Mouse (Mus musculus) frontal cortex, postnatal 14 days (tissue): Measurements from ENCODE around the gene 1700029I15Rik.

Experiments
- DNase-seq, 2 experiments: peaks; one replicate each; pipeline ENCODE4 v3.0.0; 2022; ENCODE audit warnings: low spot score in 2 of 2

1700029I15Rik gene

DNA sequence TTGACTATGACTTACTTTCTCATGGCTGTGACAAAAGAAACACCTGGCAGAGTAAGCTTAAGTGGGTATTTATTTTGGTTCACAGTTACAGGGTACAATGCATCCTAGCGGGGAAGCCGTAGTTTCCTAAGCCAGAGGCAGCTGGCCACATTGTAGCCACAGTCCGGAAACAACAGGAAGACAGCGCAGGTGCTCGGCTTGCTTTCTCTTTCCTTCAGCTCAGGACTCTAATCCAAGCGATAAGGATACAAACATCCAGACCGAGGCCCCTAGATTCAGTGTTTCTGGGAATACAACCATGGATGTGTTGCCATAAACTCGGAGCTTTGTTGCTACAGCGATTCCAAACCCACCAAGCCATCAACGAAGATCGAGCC, 8.9 kb upstream of the 1700029I15Rik start:
- no peak for DNase-seq

DNA sequence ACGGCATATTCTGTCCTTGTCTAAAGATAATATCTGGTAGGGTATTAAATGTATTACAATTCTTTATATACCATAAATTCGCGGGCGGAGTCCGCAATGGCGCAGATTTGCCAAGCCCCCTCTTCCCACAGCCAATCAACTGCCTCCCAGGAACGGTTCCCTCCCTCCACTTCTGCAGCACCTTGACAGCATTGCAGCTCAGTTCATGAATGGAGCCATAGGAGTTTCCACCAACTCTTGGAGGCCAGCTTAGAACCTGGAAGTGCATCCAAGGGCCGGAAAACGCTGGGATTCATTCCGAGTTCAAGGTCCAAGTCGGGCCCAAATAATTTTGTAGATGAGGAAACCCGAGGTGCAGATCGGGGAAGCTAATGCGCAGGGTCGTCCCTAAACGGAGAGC, 7.8 kb upstream of the 1700029I15Rik start, which contains the start of the genes Pex16 and Large2:
Gene Pex16 (plus strand): TSS at position 163 of the 400 bp plus-strand sequence.
Gene Large2 (minus strand): TSS at position 356 of the 400 bp plus-strand sequence.
- DNase-seq: no peak

DNA sequence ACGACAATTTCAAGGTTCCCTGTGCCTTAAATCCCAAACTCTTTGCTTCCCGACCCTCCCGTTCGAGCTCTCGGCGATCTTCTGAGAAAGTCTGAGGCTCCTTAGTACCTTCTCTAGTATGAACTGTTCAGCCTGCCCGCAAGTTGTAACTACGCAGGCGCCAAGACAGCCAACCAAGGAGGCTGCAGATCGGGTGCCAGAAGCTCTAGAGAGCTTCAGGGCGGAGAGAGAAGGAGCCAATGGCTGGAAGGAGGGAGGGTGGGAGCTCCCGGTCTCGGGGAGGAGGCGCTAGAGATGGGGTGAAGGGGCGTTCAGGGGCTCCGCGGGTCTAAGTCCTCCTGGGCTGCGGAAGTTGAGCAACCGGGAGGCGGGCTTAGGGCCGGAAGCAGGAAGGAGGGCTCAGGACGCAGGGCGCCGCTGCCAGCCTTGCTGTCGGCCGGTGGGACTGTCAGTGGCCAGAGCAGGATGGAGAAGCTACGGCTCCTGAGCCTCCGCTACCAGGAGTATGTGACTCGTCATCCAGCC, 7.2 kb upstream of the 1700029I15Rik start:
- peak; percentile 91 to 97 for DNase-seq

DNA sequence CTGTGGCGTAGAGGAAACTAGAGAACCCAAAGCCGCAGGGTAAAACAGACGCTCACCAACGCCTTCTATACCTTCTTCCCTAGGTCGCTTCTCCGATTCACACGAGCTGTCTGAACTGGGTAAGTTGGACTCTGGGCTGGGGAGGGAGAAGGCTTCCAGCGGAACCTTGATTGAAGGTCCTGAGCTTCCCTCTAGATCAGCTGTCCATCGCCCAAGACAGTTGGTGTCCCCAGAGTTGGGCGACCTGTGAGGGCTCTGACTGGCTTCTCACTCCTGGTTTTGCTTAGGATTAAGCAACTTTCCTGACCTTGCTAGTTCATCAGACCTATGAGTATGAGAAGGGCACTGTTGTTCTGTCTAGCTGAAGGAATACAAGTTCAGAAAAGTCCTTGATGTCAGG, 6.5 kb upstream of the 1700029I15Rik start:
- no peak for DNase-seq

DNA sequence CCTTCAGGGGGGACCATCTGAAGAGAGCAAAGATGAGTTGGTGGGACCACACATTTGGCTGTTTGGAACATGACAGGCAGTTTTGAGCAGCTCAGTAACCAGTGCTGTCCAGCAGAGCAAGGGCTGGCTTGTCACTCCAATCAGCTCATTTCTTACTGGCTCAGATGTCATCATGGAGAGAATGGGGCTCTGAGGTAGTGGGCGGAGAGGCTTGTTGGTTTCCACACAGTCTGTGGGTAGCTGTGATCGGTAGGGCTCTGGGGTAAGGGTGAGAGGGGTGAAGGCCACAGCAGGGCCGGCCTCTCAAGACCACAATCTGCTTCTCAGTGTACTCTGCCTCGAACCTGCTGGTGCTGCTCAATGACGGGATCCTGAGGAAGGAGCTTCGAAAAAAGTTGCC, 6.0 kb upstream of the 1700029I15Rik start:
- peak in 1 of 2 experiments; percentile 6 for DNase-seq

DNA sequence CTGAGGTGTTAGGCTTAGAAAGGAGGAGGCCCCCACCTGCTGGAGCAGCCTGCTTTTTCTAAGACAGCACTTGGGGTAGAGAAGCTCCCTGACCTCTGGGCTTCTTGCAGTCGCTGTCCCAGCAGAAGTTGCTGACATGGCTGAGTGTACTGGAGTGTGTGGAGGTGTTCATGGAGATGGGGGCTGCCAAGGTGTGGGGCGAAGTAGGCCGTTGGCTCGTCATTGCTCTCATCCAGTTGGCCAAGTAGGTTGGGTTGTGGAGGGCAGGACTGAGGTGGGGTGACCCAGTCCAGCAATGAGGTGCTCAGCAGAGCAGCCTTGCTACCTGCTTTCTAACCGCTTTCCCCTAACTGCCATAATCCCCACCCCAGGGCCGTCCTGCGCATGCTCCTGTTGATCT, 5.0 kb upstream of the 1700029I15Rik start:
- DNase-seq: no peak

DNA sequence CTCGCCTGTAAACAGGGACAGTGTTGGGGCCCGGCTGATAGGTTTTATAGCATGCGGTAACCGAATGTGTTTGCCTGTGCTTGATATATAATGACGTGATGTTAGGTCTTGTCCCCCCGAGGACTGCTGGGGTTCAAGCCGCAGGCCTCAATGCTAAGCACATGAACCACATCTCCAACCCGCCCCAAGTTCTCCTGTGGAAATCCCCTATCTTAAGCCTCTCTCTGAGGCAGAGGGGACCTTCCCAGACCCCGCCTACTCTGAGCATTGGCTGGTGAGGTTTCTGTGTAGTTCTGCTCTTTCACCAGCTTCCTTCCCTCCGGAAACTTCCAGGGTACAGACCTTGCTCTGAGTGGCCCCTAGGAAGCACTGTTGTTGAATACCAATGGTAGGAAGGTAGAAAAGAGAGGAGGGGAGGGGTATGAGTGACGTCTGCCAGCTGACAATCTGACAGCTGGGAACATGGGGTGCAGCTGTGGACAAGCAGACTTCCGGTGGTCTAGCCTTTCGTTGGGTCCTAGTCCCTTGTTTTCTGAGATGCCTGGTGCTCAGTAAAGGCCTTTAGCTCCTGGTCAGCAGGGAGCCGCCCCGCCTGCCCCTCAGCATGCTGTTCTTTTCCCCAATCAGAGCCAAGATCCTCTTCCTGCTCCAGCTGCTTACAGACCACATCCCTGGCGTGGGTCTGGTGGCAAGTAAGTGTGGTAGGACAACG, 2.4 kb upstream of the 1700029I15Rik start:
- DNase-seq: no peak

DNA sequence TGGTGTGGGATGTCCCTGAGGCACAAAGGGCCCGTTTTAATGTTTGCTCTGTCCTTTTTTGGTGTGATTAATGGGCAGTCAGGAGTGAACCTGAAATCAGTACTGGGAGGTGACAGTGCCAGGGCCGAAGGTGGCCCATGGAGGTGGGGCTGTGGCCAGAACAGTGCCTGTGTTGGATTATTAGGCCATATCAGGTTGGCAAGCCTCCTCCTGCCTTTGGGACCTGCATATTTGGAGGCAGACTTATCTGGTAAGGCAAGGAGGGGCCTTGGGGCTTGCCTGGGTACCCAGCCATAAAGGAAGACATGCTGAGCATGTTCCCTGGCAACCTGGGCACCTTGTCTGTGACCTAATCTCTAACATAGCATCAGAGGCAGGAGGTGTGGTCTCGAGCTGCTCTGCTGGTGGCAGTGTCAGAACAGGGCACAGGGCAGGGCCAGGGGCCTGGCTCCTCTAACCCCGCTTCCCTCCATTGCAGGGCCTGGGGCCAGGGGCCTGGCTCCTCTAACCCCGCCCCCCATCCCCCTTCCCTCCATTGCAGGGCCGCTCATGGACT, 1.8 kb upstream of the 1700029I15Rik start:
- DNase-seq: no peak

DNA sequence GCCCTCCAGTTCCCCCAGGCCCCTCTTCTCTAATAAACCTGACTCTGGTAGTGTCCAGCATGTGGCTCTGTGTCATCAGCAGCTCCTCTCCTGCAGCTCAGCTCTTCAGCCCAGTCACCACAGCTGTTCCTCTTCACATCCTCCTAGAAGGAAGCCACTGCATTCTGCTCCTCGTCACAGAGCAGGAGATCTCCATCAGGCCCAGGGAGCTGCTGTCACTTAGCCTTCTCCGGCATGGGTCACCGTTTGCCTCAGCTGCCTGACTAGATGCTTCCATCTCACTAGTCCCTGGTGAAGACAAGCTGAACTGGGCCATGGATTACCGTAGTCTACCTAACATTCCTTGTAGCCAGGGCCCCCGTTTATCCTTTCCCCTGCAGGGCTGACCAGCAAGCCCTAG, 1.2 kb upstream of the 1700029I15Rik start:
- no peak for DNase-seq

DNA sequence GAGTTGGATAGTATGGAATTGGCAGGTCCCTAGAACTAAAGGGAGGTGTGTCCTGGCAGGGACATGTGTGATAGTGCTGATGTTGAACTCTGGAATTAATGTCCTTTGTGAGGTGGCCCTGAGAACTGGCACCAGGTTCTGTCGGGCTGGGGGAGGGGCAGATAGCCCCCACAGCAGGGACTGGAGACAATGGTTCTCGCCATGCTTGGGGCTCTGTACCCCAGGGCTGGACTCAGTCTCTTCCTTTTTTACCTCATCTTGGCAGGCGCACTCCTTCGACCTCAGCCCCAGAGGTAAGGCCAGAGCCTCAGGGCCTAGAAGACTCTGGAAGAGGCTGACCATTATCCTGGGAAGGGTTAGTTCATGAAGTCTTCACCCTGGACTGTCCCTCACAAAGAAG, 421 bp downstream of the 1700029I15Rik start:
- no peak for DNase-seq

DNA sequence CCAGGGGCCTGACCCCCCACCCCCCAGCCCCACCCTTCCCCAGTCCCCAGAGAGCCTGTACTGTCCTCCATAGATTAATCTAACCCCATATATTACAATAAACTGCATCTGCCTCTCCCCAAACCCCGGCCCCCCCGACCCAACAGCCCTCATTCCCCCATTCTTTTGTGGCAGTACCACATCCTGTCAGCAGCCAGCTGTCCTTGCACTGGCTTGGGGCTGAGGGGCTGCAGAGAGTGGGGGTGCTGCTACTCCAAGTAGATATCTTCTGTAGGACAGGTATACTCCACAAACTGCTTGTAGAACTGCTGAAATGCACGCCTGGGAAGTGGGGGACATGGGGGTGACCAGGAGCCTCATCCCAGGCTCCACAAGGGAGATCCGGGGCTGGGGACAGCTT, 1.8 kb downstream of the 1700029I15Rik start:
- no peak for DNase-seq

DNA sequence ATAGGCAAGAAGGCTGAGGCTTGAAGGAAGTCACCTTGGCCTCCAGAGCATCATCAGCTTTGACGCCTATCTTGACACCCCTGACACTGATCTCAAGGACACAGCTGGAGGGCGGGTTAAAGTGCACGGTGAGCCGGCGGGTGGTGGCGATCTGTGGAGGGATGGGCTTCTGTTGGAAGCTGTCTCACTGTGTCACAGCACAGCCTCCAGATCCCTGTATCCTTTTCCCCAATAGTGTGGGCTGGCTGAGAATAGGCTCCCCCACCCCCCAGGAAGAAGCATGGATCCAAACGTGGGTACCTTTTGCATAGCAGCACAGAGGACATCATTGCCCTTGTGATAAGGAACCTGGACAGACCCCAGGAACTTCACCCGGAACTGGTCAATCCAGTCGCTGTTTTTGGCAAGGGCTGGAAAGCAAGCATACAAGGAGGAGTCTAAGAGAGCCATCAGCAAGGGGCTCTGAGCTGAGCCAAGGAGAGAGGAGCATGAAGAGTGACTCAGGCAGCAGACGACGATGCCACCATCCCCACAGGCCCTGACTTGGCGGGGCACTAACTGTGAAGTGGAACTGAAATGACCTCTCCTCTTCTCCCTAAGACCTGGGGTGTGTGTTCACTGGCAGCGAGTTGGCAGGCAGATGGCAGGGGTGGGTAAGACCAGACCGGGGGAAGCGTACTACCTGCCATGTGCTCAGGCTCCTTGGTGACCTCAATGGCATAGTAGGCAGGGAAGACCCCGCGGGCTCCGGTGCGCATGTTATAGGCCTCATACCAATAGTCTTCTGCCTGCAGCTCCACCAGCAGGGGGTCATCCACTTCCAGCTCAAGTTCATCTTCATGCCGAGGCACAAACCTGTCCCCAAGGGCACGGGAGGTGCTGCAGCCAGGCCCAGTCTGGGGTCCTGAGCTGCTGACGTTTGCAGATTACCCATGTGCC, 3.0 kb downstream of the 1700029I15Rik start:
- DNase-seq: no peak

DNA sequence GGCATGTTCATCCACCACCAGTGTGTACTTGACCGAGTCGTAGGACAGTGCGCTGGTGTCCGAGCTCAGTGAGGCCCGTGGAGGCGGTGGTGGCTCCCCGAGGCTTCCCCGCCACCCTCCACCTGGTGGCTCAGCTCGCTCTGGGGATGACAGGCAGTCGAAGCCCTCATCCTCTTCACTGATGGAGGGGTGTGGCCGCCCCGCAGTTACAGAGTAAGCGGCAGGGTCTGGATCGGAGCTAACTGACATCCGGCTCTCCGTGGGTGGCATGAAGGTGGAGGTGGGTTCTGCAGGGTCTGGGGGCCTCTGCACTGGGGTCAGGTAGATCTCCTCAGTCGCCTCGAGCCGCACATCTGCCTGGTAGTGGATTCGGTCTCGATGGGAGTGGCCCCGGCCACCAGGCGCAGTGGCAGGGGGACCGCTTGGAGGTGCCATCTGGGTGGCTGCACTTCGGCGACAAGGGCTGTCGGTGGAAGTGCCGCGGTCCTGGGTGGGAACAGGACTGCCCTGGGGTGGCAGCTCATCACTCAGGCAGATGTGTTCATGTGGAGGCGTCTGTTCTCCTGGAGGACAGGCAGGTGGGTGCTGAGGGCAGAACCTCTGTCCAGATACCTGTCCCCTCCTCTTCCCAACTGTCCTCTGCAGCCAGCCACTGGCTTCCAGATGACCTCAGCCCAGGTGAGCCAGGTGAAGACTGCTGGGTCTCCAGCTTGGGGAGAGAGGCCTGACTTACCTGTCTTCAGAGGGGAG, 4.7 kb downstream of the 1700029I15Rik start:
- DNase-seq: no peak

DNA sequence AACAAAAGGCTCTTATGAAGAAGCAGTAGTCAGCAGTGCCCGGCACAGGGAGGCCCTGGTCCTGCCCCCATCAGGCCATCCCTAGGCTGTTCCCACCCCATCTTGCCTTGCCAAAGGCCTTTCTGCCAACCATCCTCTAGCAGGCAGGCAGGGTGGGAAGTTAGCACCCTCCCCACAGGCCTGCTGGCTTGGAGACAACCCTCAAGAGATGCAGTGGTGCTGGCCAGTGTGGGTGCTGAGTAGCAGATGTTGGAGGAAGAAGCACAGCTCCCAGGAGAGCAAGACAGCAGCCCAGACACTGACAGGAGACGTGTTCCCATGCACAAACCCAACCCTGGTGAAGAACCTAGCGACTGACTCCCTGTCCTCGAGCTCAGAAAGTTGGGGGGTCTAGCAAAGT, 5.3 kb downstream of the 1700029I15Rik start:
- DNase-seq: no peak

DNA sequence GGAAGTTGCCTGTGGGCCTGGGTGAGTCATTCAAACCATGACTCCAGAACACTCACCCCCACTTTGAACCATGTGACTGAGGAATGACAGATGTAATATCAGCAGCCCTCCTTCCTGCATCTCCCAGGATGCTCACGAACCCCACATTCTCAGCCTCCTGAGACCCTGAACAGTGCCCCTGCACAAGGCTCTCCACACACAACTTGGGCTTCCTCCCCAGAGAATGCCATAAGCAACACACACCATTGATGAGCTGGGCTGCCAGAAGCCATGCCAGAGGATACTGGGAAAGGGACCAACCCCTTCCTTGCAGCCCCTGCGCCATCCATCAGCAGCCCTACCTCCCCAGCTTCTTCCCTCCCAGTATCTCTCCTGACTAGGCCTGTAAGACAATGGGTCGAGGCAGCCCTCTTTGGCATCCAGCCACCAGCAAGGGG, 5.8 kb downstream of the 1700029I15Rik start:
- no peak for DNase-seq

DNA sequence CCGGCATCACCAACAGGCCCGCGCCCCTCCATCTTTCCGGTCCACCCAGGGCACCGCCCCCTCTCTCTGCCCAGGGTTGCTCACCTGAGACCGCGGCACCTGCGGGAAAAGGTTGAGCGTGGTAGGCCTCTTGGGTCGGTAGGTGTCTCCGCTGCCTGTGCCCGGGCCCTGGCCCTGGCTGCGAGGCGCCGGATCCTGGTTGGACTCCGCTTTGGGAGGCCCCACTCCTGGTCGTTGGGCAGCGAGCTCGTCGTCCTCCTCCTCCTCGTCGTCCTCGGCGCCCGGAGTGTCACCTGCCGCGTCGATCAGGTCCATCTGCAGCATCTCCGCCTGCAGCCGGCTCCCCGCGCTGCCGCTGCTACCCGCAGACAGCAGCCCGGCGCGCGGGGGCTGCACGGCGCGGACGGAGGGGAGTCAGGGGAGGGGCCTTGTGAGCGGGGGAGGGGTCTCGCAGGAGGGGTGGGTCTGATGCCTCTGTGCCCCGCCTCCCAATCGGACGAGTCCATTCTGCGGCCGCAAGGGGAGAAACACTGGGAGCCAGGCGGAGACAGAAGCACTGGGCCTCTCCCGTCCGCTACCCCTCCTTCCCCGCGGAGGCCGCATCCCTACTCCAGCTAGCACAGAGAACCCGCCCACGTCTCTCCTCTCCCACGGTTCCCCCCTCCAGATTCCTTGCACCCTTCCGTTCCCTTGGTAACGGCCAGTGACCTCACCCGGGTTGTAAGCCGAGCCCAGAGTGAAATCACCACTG, 6.7 kb downstream of the 1700029I15Rik start:
- peak; percentile 85 to 92 for DNase-seq

DNA sequence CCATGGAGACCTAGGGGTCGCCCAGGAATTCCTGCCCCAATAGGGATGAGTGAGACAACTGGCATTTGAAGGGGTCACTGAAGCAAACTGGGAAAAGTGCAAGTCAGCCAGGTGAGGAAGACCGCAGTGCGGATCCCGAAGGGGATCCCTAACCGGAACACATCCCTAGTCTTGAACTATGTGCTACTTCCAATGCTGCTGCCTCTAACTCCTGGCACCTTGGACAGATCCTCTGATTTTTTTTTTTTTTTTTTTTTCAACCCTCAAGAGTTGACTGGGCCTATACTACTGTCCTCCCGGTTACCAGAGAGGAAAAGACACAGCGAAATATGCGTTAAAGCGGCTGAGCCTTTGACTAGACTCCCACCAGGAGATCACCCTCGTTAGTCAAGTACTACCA, 7.3 kb downstream of the 1700029I15Rik start:
- no peak for DNase-seq

DNA sequence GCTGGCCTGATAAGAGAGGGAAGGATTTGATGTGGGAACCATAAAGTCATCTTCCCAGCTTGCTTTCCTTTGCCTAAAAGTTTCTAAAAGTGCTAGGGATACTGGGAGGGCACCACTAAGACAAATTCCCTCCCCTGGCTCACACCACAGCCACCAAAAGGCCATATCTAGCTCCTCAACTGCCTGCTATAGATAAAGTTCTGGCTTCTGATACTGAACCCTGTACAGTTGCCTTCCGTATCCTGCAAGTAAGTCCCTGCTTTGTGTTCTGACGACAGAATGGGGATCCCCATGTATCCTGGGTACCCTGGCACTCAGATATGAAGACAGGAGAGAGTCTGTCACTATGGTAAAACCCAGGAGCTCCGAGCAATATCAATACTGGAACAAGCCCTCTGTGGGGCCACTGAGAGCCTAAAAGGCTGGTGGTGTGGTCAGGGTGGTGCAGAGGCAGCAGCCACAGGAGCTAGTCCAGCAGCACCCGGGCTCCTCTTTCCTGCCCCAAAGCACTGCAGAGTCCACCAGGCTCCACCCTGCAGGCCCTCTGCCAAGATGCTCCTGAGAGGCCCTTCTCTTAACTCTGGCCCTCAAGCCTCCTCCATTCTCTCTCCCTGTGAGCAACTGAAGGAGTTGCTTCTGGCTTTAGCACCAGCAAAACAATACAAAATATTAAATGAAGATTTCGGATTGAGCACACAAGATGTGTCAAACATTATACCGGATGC, 8.0 kb downstream of the 1700029I15Rik start:
- DNase-seq: no peak

DNA sequence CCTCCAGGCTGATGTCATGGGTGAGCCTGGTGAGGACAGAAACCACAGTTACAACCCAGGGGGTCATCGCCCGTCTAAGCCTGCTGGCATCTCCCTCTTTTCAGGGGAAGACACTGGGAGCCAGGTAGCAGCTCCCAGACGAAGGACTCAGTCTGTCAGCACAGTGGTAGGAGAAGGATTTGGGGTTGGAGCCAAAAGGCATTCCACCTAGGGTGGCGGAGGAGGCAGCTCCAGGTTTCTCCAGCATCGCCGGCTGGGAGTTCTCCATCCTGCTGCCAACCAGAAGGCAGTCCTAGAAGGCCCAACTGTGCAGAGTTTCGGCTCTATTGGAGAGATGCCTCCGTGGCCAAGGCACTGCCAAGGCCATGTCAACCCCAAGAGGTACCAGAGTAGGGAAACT, 8.8 kb downstream of the 1700029I15Rik start:
- no peak for DNase-seq

DNA sequence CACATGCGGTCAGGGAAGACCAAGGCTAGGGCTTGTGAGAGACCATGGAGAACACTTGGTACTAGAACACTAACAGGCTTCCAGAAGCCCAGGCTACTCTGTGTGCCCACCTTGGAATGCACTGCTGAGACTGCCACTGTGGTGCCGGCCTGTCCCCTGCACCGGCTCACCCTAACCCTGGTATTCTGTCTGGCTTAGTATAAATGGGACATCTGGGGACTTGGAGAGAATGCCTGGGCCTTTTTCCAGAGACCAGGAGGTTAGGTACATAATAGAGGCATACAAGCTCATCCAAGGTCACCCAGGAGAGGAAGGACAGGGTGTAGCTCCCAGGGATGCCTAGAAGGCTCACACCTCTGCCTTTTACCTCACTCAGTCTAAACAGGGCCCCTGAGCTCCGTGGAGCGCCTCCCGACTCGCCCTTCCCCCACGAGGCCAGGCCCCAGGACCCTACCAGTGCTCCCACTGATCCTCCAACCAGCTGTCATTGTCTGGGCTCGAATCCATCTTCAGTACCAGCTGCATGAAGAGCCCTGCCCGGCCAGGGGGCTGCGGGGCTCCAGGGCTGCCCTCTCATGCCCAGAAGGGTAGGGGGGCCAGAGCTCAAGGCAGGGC, 9.5 kb downstream of the 1700029I15Rik start:
- DNase-seq: no peak
